In genomic region chr1:75339337-75339736, GRCm38 (mm10) we compare ENCODE assay signal across 11 mouse cellular contexts. TPM values are rescaled to one million over a fixed set of nuclear protein-coding genes. Genes with fewer than 3 reads are reported as not detected.
DNase-seq lines count a peak whose midpoint lies in the region; ATAC-seq and TF ChIP-seq lines count a peak whose summit lies in the region.
"Had no signal": no experiment of that assay in that cellular context is flagged by ENCODE, and none has a peak within 500 bp of the region (broad histone marks: within the 10 kb centered on the region; RNA-seq: fewer than 3 reads in every experiment).

No protein-coding gene starts in this region.

- no peak for TF ChIP-seq CTCF in forebrain, postnatal 0 days (IDR thresholded peaks at IDR 0.05; ENCODE audit: low read depth)
- no peak for TF ChIP-seq CTCF in lung, adult 2 months (IDR thresholded peaks at IDR 0.05; ENCODE audit: insufficient read depth, low read length)

- H3K4me1 ChIP-seq in forebrain, embryonic 11.5 days (replicated peaks; ENCODE audit: control insufficient read depth, insufficient read depth, low read length): peaks cover 6% of the 10 kb centered on the region
- no peaks in the 10 kb centered on the region for H3K4me1 ChIP-seq in forebrain, postnatal 0 days (ENCODE audit: insufficient read depth)
- peaks cover 41% of the 10 kb centered on the region for H3K4me1 ChIP-seq in lung, embryonic 15.5 days
- no peaks in the 10 kb centered on the region for H3K4me1 ChIP-seq in lung, adult 2 months (ENCODE audit: control insufficient read depth, insufficient read depth, low read length)
- H3K4me1 ChIP-seq in neural tube, embryonic 15.5 days: peaks cover 28% of the 10 kb centered on the region

- no peak for TF ChIP-seq POLR2A in lung, adult 2 months (IDR thresholded peaks at IDR 0.05; ENCODE audit: borderline replicate concordance, extremely low read depth, low read depth, low read length)

- WGBS in forebrain, embryonic 11.5 days: 54% methylated on average over 9 of the region's 9 CpGs
- WGBS in forebrain, postnatal 0 days: 46% methylated on average over 9 of the region's 9 CpGs
- 46% methylated on average over 9 of the region's 9 CpGs for WGBS in lung, embryonic 15.5 days
- WGBS in lung, adult 2 months: 65% methylated on average over 9 of the region's 9 CpGs
- WGBS in neural tube, embryonic 15.5 days: 19% methylated on average over 9 of the region's 9 CpGs

- no peak overlapping the region for H3K4me2 ChIP-seq in forebrain, embryonic 11.5 days (ENCODE audit: low read depth, low read length, severe bottlenecking)
- no peak overlapping the region for H3K4me2 ChIP-seq in forebrain, postnatal 0 days (ENCODE audit: low read depth)
- H3K4me2 ChIP-seq in lung, embryonic 15.5 days: no peak overlapping the region
- 0 out of 2 replicates have a peak overlapping the region, but pooled peaks have one; percentile 5 for H3K4me2 ChIP-seq in neural tube, embryonic 15.5 days

- H3K4me3 ChIP-seq in forebrain, embryonic 11.5 days (ENCODE audit: low read depth, low read length): no peak overlapping the region
- no peak overlapping the region for H3K4me3 ChIP-seq in forebrain, postnatal 0 days (ENCODE audit: low read depth, low read length)
- H3K4me3 ChIP-seq in lung, embryonic 15.5 days: no peak overlapping the region
- H3K4me3 ChIP-seq in lung, adult 2 months (replicated peaks; ENCODE audit: extremely low read depth, low read depth, low read length): no peak overlapping the region
- no peak overlapping the region for H3K4me3 ChIP-seq in neural tube, embryonic 15.5 days (replicated peaks)

- H3K27me3 ChIP-seq in forebrain, embryonic 11.5 days (ENCODE audit: control insufficient read depth, insufficient read depth, low read length): no peaks in the 10 kb centered on the region
- 0 out of 2 replicates have a peak, but pooled peaks cover under 1% of the 10 kb centered on the region for H3K27me3 ChIP-seq in forebrain, postnatal 0 days (ENCODE audit: insufficient read depth, low read length)
- 0 out of 2 replicates have a peak, but pooled peaks cover 4% of the 10 kb centered on the region for H3K27me3 ChIP-seq in lung, embryonic 15.5 days
- H3K27me3 ChIP-seq in neural tube, embryonic 15.5 days (replicated peaks): peaks cover 7% of the 10 kb centered on the region

- no peak for ATAC-seq in forebrain, embryonic 11.5 days (replicated peaks; ENCODE audit: low FRiP score)
- ATAC-seq in forebrain, postnatal 0 days: no peak
- ATAC-seq in lung, embryonic 15.5 days (ENCODE audit: borderline replicate concordance, extremely low read depth, low FRiP score, low TSS enrichment): no peak
- no peak for ATAC-seq in neural tube, embryonic 15.5 days (ENCODE audit: low FRiP score)
- no peak for ATAC-seq in erythroid progenitor cell, adult 5-6 weeks (replicated peaks; ENCODE audit: low FRiP score, poor library complexity, severe bottlenecking)

- H3K9ac ChIP-seq in forebrain, embryonic 11.5 days (ENCODE audit: low read length): no peak overlapping the region
- H3K9ac ChIP-seq in forebrain, postnatal 0 days: no peak overlapping the region
- 0 out of 2 replicates have a peak overlapping the region, but pooled peaks have one; percentile 2 for H3K9ac ChIP-seq in lung, embryonic 15.5 days
- H3K9ac ChIP-seq in neural tube, embryonic 15.5 days (replicated peaks): no peak overlapping the region
- H3K9ac ChIP-seq: liver, embryonic 14.5 days had no signal

- peak; percentile 51 for DNase-seq in forebrain, embryonic 11.5 days (ENCODE audit: low spot score)
- no peak for DNase-seq in forebrain, postnatal 0 days
- DNase-seq in lung, adult 2 months: no peak
- peak; percentile 47 to 57 for DNase-seq in layer of hippocampus, postnatal 36 days
- no peak for DNase-seq in natural killer cell, adult 2 months (ENCODE audit: low spot score in 2 of 2)
- DNase-seq: cerebellum, adult 8-10 months; kidney, adult 11 months had no signal

- H3K27ac ChIP-seq in forebrain, embryonic 11.5 days (ENCODE audit: low read depth, low read length): no peak overlapping the region
- no peak overlapping the region for H3K27ac ChIP-seq in forebrain, postnatal 0 days (ENCODE audit: low read depth, low read length)
- H3K27ac ChIP-seq in lung, embryonic 15.5 days: no peak overlapping the region
- H3K27ac ChIP-seq in neural tube, embryonic 15.5 days (replicated peaks): peak overlapping the region; percentile 58
- H3K27ac ChIP-seq: liver, embryonic 14.5 days had no signal

- no peaks in the 10 kb centered on the region for H3K36me3 ChIP-seq in forebrain, embryonic 11.5 days (ENCODE audit: control insufficient read depth, insufficient read depth, low read length)
- no peaks in the 10 kb centered on the region for H3K36me3 ChIP-seq in forebrain, postnatal 0 days (ENCODE audit: insufficient read depth)
- H3K36me3 ChIP-seq in lung, embryonic 15.5 days: no peaks in the 10 kb centered on the region
- H3K36me3 ChIP-seq in neural tube, embryonic 15.5 days: no peaks in the 10 kb centered on the region

- no peaks in the 10 kb centered on the region for H3K9me3 ChIP-seq in forebrain, embryonic 11.5 days (ENCODE audit: control insufficient read depth, low read length)
- no peaks in the 10 kb centered on the region for H3K9me3 ChIP-seq in forebrain, postnatal 0 days (ENCODE audit: low read length)
- H3K9me3 ChIP-seq in lung, embryonic 15.5 days: no peaks in the 10 kb centered on the region
- no peaks in the 10 kb centered on the region for H3K9me3 ChIP-seq in neural tube, embryonic 15.5 days (replicated peaks)

RNA-seq across cellular contexts. Expression of gene Des, which starts 20.8 kb away (rescaled TPM):
- polyA plus RNA-seq in forebrain, embryonic 11.5 days (2014; fragmentation: Nextera tagmentation; extraction: Ambion mirVana): 0.86 and 1.5 TPM in 2 replicates
- total RNA-seq in forebrain, postnatal 0 days (2014; rRNA removed): 1.0 and 1.4 TPM in 2 replicates
- polyA plus RNA-seq in forebrain, postnatal 0 days (2015; fragmentation: Nextera tagmentation; extraction: Ambion mirVana): 1.2 TPM in 2 replicates
- 57.1 and 59.5 TPM in 2 replicates for polyA plus RNA-seq in lung, embryonic 15.5 days (2015; fragmentation: Nextera tagmentation; extraction: Ambion mirVana)
- 107 and 185 TPM in 2 replicates for polyA plus RNA-seq in lung, adult 2 months (2012; rRNA removed)
- total RNA-seq in layer of hippocampus, postnatal 36 days (2021): 1 to 10 TPM in 1 of 2 experiments, under 1 TPM in 1; 0.72 to 1.1 TPM
- 10.9 and 16.0 TPM in 2 replicates for polyA plus RNA-seq in neural tube, embryonic 15.5 days (2015; fragmentation: Nextera tagmentation; extraction: Ambion mirVana)
- total RNA-seq in erythroid progenitor cell, adult 5-6 weeks (2015; ENCODE audit: low replicate concordance): not detected in 2 replicates
- not detected in 2 replicates for total RNA-seq in erythroid progenitor cell, adult 5-6 weeks (2017; ENCODE audit: low replicate concordance)

RNA-seq across cellular contexts. Expression of gene Dnpep, which starts 21.5 kb away (rescaled TPM):
- polyA plus RNA-seq in forebrain, embryonic 11.5 days (2014; fragmentation: Nextera tagmentation; extraction: Ambion mirVana): 125 and 129 TPM in 2 replicates
- total RNA-seq in forebrain, postnatal 0 days (2014; rRNA removed): 135 and 164 TPM in 2 replicates
- polyA plus RNA-seq in forebrain, postnatal 0 days (2015; fragmentation: Nextera tagmentation; extraction: Ambion mirVana): 140 and 156 TPM in 2 replicates
- 121 and 124 TPM in 2 replicates for polyA plus RNA-seq in lung, embryonic 15.5 days (2015; fragmentation: Nextera tagmentation; extraction: Ambion mirVana)
- polyA plus RNA-seq in lung, adult 2 months (2012; rRNA removed): 104 and 129 TPM in 2 replicates
- total RNA-seq in layer of hippocampus, postnatal 36 days (2021): 10 to 100 TPM; 39.4 to 46.7 TPM
- 145 and 154 TPM in 2 replicates for polyA plus RNA-seq in neural tube, embryonic 15.5 days (2015; fragmentation: Nextera tagmentation; extraction: Ambion mirVana)
- total RNA-seq in erythroid progenitor cell, adult 5-6 weeks (2015; ENCODE audit: low replicate concordance): 7.5 and 7.6 TPM in 2 replicates
- total RNA-seq in erythroid progenitor cell, adult 5-6 weeks (2017; ENCODE audit: low replicate concordance): 1.7 and 6.5 TPM in 2 replicates

RNA-seq across cellular contexts. Expression of gene Speg, which starts 35.8 kb away (rescaled TPM):
- polyA plus RNA-seq in forebrain, embryonic 11.5 days (2014; fragmentation: Nextera tagmentation; extraction: Ambion mirVana): 14.1 and 16.0 TPM in 2 replicates
- total RNA-seq in forebrain, postnatal 0 days (2014; rRNA removed): 44.4 and 56.3 TPM in 2 replicates
- 17.8 and 20.6 TPM in 2 replicates for polyA plus RNA-seq in forebrain, postnatal 0 days (2015; fragmentation: Nextera tagmentation; extraction: Ambion mirVana)
- polyA plus RNA-seq in lung, embryonic 15.5 days (2015; fragmentation: Nextera tagmentation; extraction: Ambion mirVana): 41.6 and 42.8 TPM in 2 replicates
- 31.5 and 35.0 TPM in 2 replicates for polyA plus RNA-seq in lung, adult 2 months (2012; rRNA removed)
- total RNA-seq in layer of hippocampus, postnatal 36 days (2021): 100 to 1,000 TPM; 166 to 180 TPM
- polyA plus RNA-seq in neural tube, embryonic 15.5 days (2015; fragmentation: Nextera tagmentation; extraction: Ambion mirVana): 20.1 and 21.7 TPM in 2 replicates
- not detected in 2 replicates for total RNA-seq in erythroid progenitor cell, adult 5-6 weeks (2015; ENCODE audit: low replicate concordance)
- 0.13 TPM in 1 of 2 replicates, not detected in the other for total RNA-seq in erythroid progenitor cell, adult 5-6 weeks (2017; ENCODE audit: low replicate concordance)

Comparison
In these comparisons a context has a peak if more than half of its experiments do, and no peak if none do; other contexts are left out.
1. DNase-seq: peak in forebrain, embryonic 11.5 days (single experiment) and layer of hippocampus, postnatal 36 days (2 of 2); none in forebrain, postnatal 0 days (single experiment), lung, adult 2 months (single experiment) and natural killer cell, adult 2 months (0 of 2).